12 mouse cellular contexts compared by ENCODE assay signal in the genomic region with DNA sequence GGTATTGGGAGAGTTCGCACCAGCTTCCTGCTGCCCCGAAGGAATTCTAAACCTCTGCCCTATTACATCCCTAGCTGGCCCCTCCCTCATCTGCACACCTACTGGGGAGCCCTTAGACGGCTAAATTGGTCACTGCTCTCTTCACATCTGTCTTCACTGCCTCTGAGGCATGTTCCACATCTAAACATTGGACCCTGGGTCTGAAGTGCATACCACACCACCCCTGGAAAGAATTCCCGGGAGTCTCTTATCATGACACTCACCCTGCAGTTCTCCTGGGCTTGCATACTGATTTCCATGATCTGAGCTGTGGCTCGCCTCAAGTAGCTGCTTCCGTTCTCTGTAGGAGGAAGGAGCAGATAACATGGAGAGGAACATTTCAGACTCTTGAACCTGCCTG. TPM values are rescaled to one million over a fixed set of nuclear protein-coding genes. Genes with fewer than 3 reads are reported as not detected.
DNase-seq lines count a peak whose midpoint lies in the region; ATAC-seq lines count a peak whose summit lies in the region.
"Had no signal": no experiment of that assay in that cellular context is flagged by ENCODE, and none has a peak within 500 bp of the region (broad histone marks: within the 10 kb centered on the region; RNA-seq: fewer than 3 reads in every experiment).

No protein-coding gene starts in this region.

- no peak for DNase-seq in heart, adult 11 months
- peak; percentile 11 for DNase-seq in lung, postnatal 36 days
- DNase-seq in lung, postnatal 25 days (ENCODE audit: low spot score) = no peak
- peak; percentile 33 for DNase-seq in neural tube, embryonic 11.5 days (ENCODE audit: low spot score)
- no peak for DNase-seq in adrenal gland, adult (ENCODE audit: inconsistent age in 2 of 2, low spot score in 1 of 2)
- no peak for DNase-seq in retina, postnatal 1 day
- DNase-seq: kidney, adult 11 months had no signal

- H3K27ac ChIP-seq in heart, embryonic 16.5 days (ENCODE audit: low read length) = peak overlapping the region; percentile 14
- H3K27ac ChIP-seq in intestine, embryonic 15.5 days = peak overlapping the region; percentile 67
- peak overlapping the region; percentile 68; the same call in 1 of the 2 replicates for H3K27ac ChIP-seq in neural tube, embryonic 11.5 days (ENCODE audit: low read depth, low read length)

- H3K27me3 ChIP-seq in heart, embryonic 16.5 days (ENCODE audit: control insufficient read depth, insufficient read depth, low read length) = no peaks in the 10 kb centered on the region
- no peaks in the 10 kb centered on the region for H3K27me3 ChIP-seq in intestine, embryonic 15.5 days (replicated peaks)
- H3K27me3 ChIP-seq in neural tube, embryonic 11.5 days (ENCODE audit: control insufficient read depth, insufficient read depth, low read length) = no peaks in the 10 kb centered on the region

- H3K36me3 ChIP-seq in heart, embryonic 16.5 days (ENCODE audit: control insufficient read depth, insufficient read depth) = no peaks in the 10 kb centered on the region
- H3K36me3 ChIP-seq in intestine, embryonic 15.5 days = no peaks in the 10 kb centered on the region
- H3K36me3 ChIP-seq in neural tube, embryonic 11.5 days (ENCODE audit: control insufficient read depth, insufficient read depth, low read length) = no peaks in the 10 kb centered on the region
- H3K36me3 ChIP-seq: G1E had no signal

- H3K9me3 ChIP-seq in heart, embryonic 16.5 days (replicated peaks; ENCODE audit: control insufficient read depth, low read length) = peaks cover 3% of the 10 kb centered on the region; the same call in 1 of the 2 replicates
- H3K9me3 ChIP-seq in intestine, embryonic 15.5 days = no peaks in the 10 kb centered on the region
- no peaks in the 10 kb centered on the region for H3K9me3 ChIP-seq in neural tube, embryonic 11.5 days (ENCODE audit: control insufficient read depth, low read length)

- 11% methylated on average over 6 of the region's 6 CpGs for WGBS in heart, embryonic 16.5 days
- 9% methylated on average over 6 of the region's 6 CpGs for WGBS in intestine, embryonic 15.5 days
- WGBS in neural tube, embryonic 11.5 days = 5% methylated on average over 6 of the region's 6 CpGs

- peaks cover 12% of the 10 kb centered on the region for H3K4me1 ChIP-seq in heart, embryonic 16.5 days (ENCODE audit: control insufficient read depth, insufficient read depth, low read length)
- peaks cover 17% of the 10 kb centered on the region for H3K4me1 ChIP-seq in intestine, embryonic 15.5 days (replicated peaks)
- peaks cover 14% of the 10 kb centered on the region for H3K4me1 ChIP-seq in neural tube, embryonic 11.5 days (ENCODE audit: control insufficient read depth, insufficient read depth, low read length)

- peak; percentile 72; the same call in 1 of the 2 replicates for ATAC-seq in heart, embryonic 16.5 days (replicated peaks; ENCODE audit: extremely low read depth, insufficient read depth, low FRiP score)
- peak; percentile 86 for ATAC-seq in intestine, embryonic 15.5 days
- no peak; the same call in 1 of the 2 replicates for ATAC-seq in neural tube, embryonic 11.5 days (ENCODE audit: insufficient read depth, low FRiP score, low TSS enrichment)

- H3K4me2 ChIP-seq in heart, embryonic 16.5 days (ENCODE audit: low read depth, low read length) = 0 out of 2 replicates have a peak overlapping the region, but pooled peaks have one; percentile 13
- H3K4me2 ChIP-seq in intestine, embryonic 15.5 days (replicated peaks) = peak overlapping the region; percentile 30; the same call in 1 of the 2 replicates
- no peak overlapping the region for H3K4me2 ChIP-seq in neural tube, embryonic 11.5 days (ENCODE audit: low read depth)

- H3K4me3 ChIP-seq in heart, embryonic 16.5 days (ENCODE audit: low read length) = no peak overlapping the region
- H3K4me3 ChIP-seq in intestine, embryonic 15.5 days (replicated peaks) = no peak overlapping the region
- no peak overlapping the region for H3K4me3 ChIP-seq in neural tube, embryonic 11.5 days (ENCODE audit: low read depth, low read length)
- H3K4me3 ChIP-seq: megakaryocyte, embryonic 14.5 days had no signal

- no peak overlapping the region for H3K9ac ChIP-seq in heart, embryonic 16.5 days (ENCODE audit: low read length)
- no peak overlapping the region for H3K9ac ChIP-seq in intestine, embryonic 15.5 days
- no peak overlapping the region for H3K9ac ChIP-seq in neural tube, embryonic 11.5 days (ENCODE audit: low read length)

RNA-seq across cellular contexts. Expression of a gene that starts 9.2 kb away (rescaled TPM):
- polyA plus RNA-seq in heart, embryonic 16.5 days (2015; fragmentation: Nextera tagmentation; extraction: Ambion mirVana) = 4.0 and 6.1 TPM in 2 replicates
- polyA plus RNA-seq in intestine, embryonic 15.5 days (2015; fragmentation: Nextera tagmentation; extraction: Ambion mirVana) = 8.3 and 8.8 TPM in 2 replicates
- 3.8 and 5.9 TPM in 2 replicates for polyA plus RNA-seq in neural tube, embryonic 11.5 days (2014; fragmentation: Nextera tagmentation; extraction: Ambion mirVana)

RNA-seq across cellular contexts. Expression of a gene that starts 24.5 kb away (rescaled TPM):
- 196 and 229 TPM in 2 replicates for polyA plus RNA-seq in heart, embryonic 16.5 days (2015; fragmentation: Nextera tagmentation; extraction: Ambion mirVana)
- polyA plus RNA-seq in intestine, embryonic 15.5 days (2015; fragmentation: Nextera tagmentation; extraction: Ambion mirVana) = 327 and 358 TPM in 2 replicates
- polyA plus RNA-seq in neural tube, embryonic 11.5 days (2014; fragmentation: Nextera tagmentation; extraction: Ambion mirVana) = 297 and 303 TPM in 2 replicates

RNA-seq across cellular contexts. Expression of a gene that starts 24.7 kb away (rescaled TPM):
- polyA plus RNA-seq in heart, embryonic 16.5 days (2015; fragmentation: Nextera tagmentation; extraction: Ambion mirVana) = 60.1 and 61.0 TPM in 2 replicates
- 44.2 and 44.8 TPM in 2 replicates for polyA plus RNA-seq in intestine, embryonic 15.5 days (2015; fragmentation: Nextera tagmentation; extraction: Ambion mirVana)
- 31.8 and 34.8 TPM in 2 replicates for polyA plus RNA-seq in neural tube, embryonic 11.5 days (2014; fragmentation: Nextera tagmentation; extraction: Ambion mirVana)

RNA-seq across cellular contexts. Expression of a gene that starts 40.5 kb away (rescaled TPM):
- polyA plus RNA-seq in heart, embryonic 16.5 days (2015; fragmentation: Nextera tagmentation; extraction: Ambion mirVana) = not detected in 2 replicates
- polyA plus RNA-seq in intestine, embryonic 15.5 days (2015; fragmentation: Nextera tagmentation; extraction: Ambion mirVana) = not detected in 2 replicates
- polyA plus RNA-seq in neural tube, embryonic 11.5 days (2014; fragmentation: Nextera tagmentation; extraction: Ambion mirVana) = not detected in 2 replicates
- polyA plus RNA-seq: cerebellum, adult 2 months; G1E had no signal

Comparison
In these comparisons a context has a peak if more than half of its experiments do, and no peak if none do; other contexts are left out.
1. DNase-seq: peak in lung, postnatal 36 days (single experiment) and neural tube, embryonic 11.5 days (single experiment); none in heart, adult 11 months (single experiment), lung, postnatal 25 days (single experiment), adrenal gland, adult (0 of 2) and retina, postnatal 1 day (single experiment).
2. H3K27ac ChIP-seq: peak in every context shown above with its lines; median percentile 68 in neural tube, embryonic 11.5 days; 67 in intestine, embryonic 15.5 days; 14 in heart, embryonic 16.5 days.